Mouse (Mus musculus) cortical plate, adult 2 months (tissue): ENCODE results near the gene Thap7.

ENCODE experiments used
- CTCF ChIP-seq: fragments of 200-500 bp; IDR thresholded peaks from 2 replicates; pipeline ENCODE4 v1.5.1; 2011; ENCODE audit warnings: mild to moderate bottlenecking, control low read depth, low read length; ENCODE audit not compliant: insufficient read depth; ENCODE audit errors: extremely low read depth
- POLR2A ChIP-seq: fragments of 200-500 bp; IDR thresholded peaks from 2 replicates; pipeline ENCODE4 v1.6.1; 2011; ENCODE audit warnings: mild to moderate bottlenecking, low read length, control low read depth; ENCODE audit not compliant: insufficient read depth; ENCODE audit errors: extremely low read depth

GRCm38 (mm10) chr16:17575870-17576824 lies 45.2 kb upstream of the Thap7 start:
- TF ChIP-seq CTCF, result no peak
- peak; percentile 72 for TF ChIP-seq POLR2A
